Comparison of ENCODE assay signal across 23 mouse cellular contexts in the genomic region with DNA sequence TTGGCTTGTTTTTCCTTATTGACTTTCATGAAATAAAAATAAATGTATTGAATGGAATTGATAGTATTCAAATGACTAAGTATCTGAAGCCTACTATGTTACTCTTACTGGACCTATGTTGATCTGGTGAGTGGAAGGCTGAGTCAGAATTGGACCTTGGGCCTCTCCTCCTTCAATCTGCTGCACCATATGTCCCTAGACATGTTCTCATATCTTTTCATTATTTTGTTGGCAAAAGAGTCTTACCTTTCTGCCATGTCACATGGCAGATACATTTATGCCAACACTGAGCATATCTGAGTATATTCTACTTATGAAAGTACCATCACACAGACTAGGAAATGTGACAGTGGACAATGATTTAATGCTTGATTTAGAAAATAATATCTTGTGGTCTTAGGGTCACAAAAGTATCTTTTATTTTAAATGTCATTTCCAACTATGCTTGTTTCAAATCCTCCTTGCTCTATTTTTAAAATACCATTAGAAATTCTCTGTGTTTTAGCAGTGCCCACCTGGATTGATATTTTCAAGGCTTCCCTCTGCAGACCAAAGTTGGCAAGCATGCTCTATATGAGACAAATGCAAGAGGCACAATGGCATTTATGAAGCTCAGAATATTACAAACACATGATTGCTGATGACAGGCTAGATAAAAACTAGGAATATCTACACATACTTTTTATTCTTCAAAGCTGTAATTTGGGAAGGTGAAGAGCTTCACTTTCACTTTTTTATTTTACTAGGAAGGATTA.
DNase-seq lines count a peak whose midpoint lies in the region; ATAC-seq and TF ChIP-seq lines count a peak whose summit lies in the region.
"Had no signal": no experiment of that assay in that cellular context is flagged by ENCODE, and none has a peak within 500 bp of the region (broad histone marks: within the 10 kb centered on the region; RNA-seq: fewer than 3 reads in every experiment).

No protein-coding gene starts in this region.

- H3K9ac ChIP-seq in intestine, postnatal 0 days (ENCODE audit: low read depth, low read length) = no peak overlapping the region
- H3K9ac ChIP-seq: forebrain, embryonic 13.5 days; forebrain, postnatal 0 days; hindbrain, embryonic 12.5 days had no signal

- DNase-seq in cerebellum, adult 11 months = peak; percentile 39
- peak; percentile 54 to 59 for DNase-seq in cerebellum, adult 18-20 months
- peak; percentile 80 for DNase-seq in cerebellum, adult 9-11 months
- DNase-seq in cerebellum, postnatal 36 days = peak; percentile 49 to 59
- no peak for DNase-seq in spleen, postnatal 14 days (ENCODE audit: low spot score in 2 of 2)
- no peak for DNase-seq in adrenal gland, adult (ENCODE audit: inconsistent age in 2 of 2, low spot score in 1 of 2)
- DNase-seq: adrenal gland, postnatal 10 days; forebrain, postnatal 0 days; gastrocnemius, postnatal 36 days; heart, adult 11 months; heart, postnatal 10 days; heart, postnatal 4 days; kidney, adult 11 months; kidney, adult 9 months had no signal

- no peak for ATAC-seq in intestine, postnatal 0 days
- ATAC-seq: CD4-positive, CD25-positive, alpha-beta regulatory T cell, adult 4 months; forebrain, embryonic 13.5 days; forebrain, postnatal 0 days; hindbrain, embryonic 16.5 days; inflammation-experienced regulatory T-cells, adult 6 months had no signal

- H3K27ac ChIP-seq in intestine, postnatal 0 days (ENCODE audit: low read depth, low read length) = no peak overlapping the region
- H3K27ac ChIP-seq: embryonic facial prominence, embryonic 10.5 days; forebrain, embryonic 13.5 days; heart, embryonic 10.5 days; hindbrain, embryonic 12.5 days had no signal

- no peak overlapping the region for H3K4me3 ChIP-seq in intestine, postnatal 0 days (ENCODE audit: low read depth, low read length)
- H3K4me3 ChIP-seq: embryonic facial prominence, embryonic 10.5 days; forebrain, embryonic 13.5 days; heart, embryonic 10.5 days; hindbrain, embryonic 12.5 days had no signal

- TF ChIP-seq CTCF in intestine, postnatal 0 days (IDR thresholded peaks at IDR 0.05; ENCODE audit: low read depth) = no peak

- H3K36me3 ChIP-seq in intestine, postnatal 0 days (ENCODE audit: control insufficient read depth, insufficient read depth) = no peaks in the 10 kb centered on the region
- H3K36me3 ChIP-seq: embryonic facial prominence, embryonic 10.5 days; G1E; heart, embryonic 10.5 days; hindbrain, embryonic 12.5 days had no signal

- no peaks in the 10 kb centered on the region for H3K27me3 ChIP-seq in intestine, postnatal 0 days (replicated peaks; ENCODE audit: control insufficient read depth, insufficient read depth, low read length)
- H3K27me3 ChIP-seq: forebrain, embryonic 13.5 days; hindbrain, embryonic 12.5 days had no signal

- H3K9me3 ChIP-seq in intestine, postnatal 0 days (ENCODE audit: control insufficient read depth) = no peaks in the 10 kb centered on the region
- H3K9me3 ChIP-seq: embryonic facial prominence, embryonic 10.5 days; forebrain, embryonic 13.5 days; G1E; heart, embryonic 10.5 days; hindbrain, embryonic 12.5 days had no signal

- no peak overlapping the region for H3K4me2 ChIP-seq in intestine, postnatal 0 days (replicated peaks; ENCODE audit: low read depth)
- H3K4me2 ChIP-seq: forebrain, embryonic 13.5 days; hindbrain, embryonic 12.5 days had no signal

- H3K4me1 ChIP-seq in intestine, postnatal 0 days (replicated peaks; ENCODE audit: control insufficient read depth, insufficient read depth, low read length) = no peaks in the 10 kb centered on the region
- H3K4me1 ChIP-seq: embryonic facial prominence, embryonic 10.5 days; forebrain, embryonic 13.5 days; heart, embryonic 10.5 days; hindbrain, embryonic 12.5 days had no signal

Comparison
In these comparisons a context has a peak if more than half of its experiments do, and no peak if none do; other contexts are left out.
1. DNase-seq: peak in cerebellum, adult 11 months (single experiment), cerebellum, adult 18-20 months (2 of 2), cerebellum, adult 9-11 months (single experiment) and cerebellum, postnatal 36 days (2 of 2); none in spleen, postnatal 14 days (0 of 2) and adrenal gland, adult (0 of 2).